Mouse (Mus musculus) thymus, postnatal 36 days (tissue): Measurements from ENCODE around the gene Unc45b.
A peak's percentile ranks its signal among the peaks of the same experiment; 100 is the strongest.

Experiments
- DNase-seq, 2 experiments: peaks; one replicate each; pipeline ENCODE4 v3.0.0; 2022; ENCODE audit warnings: mixed read lengths in 2 of 2

The Unc45b gene

GRCm38 (mm10) chr11:82910250-82910649, at the start of gene Unc45b:
TSS of gene Unc45b (plus strand) at chr11:82910550.
- DNase-seq: no peak

DNA sequence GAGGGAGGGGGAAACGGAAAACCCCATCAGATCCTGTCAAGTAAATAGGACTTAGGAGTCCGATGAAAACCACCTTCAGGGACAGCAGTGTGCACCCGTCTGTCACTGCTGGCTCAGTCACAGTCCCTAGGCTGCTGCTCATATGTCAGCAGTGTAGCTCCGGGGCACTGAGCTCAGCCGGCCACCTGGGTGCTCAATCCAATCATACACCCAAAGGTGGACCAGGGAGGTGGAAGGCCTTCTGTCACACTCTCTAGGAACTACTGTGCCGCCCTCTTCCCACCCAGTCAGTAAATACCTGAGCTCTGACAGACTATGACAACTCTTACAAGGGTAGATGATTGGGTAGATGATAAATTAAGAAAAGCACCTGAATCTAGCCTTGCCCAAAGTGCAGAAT, 49.6 kb upstream of the Unc45b start:
- no peak for DNase-seq

DNA sequence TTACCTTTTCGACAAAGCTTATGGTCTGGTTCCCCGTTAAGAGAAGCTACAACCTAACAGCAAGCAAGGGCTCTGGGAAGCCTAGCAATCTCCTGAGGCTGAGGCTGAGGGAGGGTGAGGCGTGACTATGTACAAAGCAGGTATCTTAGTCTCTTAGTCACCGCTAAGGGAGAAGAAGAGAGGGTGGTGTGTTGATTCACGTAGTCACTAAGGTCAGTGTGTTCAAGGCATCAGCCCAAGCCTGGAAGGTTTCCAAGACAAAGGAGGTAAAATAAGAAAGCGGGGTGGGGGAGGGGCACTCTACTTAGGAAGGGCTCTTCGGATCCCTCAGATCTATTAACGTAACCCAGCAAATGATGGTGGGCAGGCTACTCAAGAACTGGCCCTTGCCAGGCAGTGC, 48.8 kb upstream of the Unc45b start:
- no peak for DNase-seq

GRCm38 (mm10) chr11:82862638-82863037, 47.7 kb upstream of the Unc45b start:
- no peak for DNase-seq

DNA sequence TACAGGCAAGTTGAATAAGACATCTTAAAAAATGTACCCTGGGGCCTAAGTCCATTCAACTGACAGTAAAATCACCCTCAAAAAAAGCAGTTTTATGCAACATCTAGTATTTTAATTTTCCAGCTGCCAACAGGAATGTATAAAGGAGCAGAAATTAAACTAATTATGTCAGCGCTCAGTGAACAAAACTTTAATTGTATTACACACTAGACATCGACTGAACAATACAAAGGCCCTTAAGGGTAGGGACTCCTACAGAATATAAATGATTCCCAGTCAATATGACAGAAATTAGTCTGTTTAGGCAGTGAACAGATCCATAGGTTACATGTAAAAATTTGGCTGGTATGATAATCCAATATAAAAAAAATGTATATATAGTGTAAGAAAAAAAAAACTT, 47.3 kb upstream of the Unc45b start:
- DNase-seq: no peak

DNA sequence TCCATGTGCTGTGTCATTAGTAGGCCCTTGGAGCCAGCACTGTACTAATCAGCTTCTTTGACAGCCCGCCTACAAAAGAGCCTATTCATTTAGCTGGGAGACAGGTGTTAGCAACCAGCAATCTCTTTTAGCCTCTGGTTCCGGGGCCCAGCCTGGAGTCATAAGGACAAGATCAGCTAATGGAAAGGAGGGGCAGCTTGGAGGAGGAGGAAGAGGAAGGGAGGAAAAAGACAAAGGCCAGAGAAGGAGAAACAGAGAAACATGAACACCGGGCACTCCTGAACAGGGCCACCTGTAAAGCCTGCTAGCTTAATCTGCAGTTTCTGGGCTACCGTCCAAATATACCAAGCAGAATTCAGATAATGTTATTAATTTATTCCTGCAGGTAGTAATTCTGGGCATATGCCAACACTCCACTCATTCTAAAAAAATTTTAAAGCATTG, 46.8 kb upstream of the Unc45b start:
- no peak for DNase-seq

- DNase-seq: no peak
Observed at GRCm38 (mm10) chr11:82865957-82866356, 44.4 kb upstream of the Unc45b start.

DNA sequence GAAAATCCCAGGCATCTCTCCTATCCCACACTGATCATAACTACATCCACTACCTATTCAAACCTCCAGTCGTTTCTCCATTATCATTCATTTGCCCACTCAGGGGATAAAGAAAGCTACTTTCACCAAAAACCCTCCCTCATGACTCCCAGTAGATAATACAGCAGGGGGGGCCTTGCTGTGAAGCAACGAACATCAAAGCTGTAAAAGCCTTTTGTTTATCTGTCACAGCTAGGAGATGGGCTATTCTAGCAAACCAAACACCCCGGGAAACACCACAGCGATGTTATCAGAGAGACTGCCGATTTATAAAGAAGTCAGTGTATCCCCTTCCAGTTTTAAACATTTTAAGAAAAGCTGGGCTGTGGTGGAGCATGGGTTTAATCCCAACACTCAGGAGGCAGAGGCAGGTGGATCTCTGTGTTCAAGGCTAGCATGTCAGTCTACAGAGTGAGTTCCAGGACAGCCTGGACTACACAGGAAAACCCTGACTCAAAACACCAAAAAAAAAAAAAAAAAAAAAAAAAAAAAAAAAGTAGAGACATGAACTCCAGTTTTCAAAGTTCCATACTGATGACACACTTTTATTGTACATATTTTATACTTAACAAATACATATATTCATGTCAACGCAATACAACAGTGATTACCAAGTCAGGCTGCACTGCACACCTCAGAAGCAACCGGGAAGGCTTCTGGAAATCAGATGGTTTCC, 43.3 kb upstream of the Unc45b start:
- no peak for DNase-seq

- no peak for DNase-seq
Observed at GRCm38 (mm10) chr11:82867956-82868355, 42.4 kb upstream of the Unc45b start.

DNA sequence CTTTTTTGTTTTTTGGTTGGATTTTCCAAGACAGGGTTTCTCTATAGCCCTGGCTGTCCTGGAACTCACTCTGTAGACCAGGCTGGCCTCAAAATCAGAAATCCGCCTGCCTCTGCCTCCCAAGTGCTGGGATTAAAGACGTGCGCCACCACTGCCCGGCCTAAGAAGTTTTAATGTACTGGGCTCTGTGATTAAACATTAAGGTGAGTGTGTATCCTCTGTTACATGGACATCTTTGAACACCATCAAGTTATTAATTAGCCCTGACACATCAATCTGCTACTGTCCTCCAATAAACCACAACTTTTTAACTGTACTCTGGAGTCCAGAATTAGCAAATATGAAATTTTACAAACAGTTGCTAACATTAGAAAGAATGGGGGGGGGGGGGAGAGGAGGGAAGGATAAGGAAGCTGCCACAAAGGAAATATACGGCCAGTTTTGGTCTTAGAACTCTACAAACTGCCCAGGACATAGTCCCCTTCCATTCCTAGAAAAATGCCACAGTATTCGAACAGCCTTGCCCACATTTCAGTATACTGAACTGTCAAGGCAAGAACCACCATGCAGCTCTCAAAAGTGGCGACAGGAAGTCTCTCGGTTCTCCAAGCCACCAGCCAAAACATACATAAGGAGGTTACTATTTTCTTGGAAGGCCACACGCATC, 40.7 kb upstream of the Unc45b start:
- DNase-seq: no peak

- peak; percentile 12 to 42 for DNase-seq
Observed at GRCm38 (mm10) chr11:82870173-82871030, 39.9 kb upstream of the Unc45b start.

DNA sequence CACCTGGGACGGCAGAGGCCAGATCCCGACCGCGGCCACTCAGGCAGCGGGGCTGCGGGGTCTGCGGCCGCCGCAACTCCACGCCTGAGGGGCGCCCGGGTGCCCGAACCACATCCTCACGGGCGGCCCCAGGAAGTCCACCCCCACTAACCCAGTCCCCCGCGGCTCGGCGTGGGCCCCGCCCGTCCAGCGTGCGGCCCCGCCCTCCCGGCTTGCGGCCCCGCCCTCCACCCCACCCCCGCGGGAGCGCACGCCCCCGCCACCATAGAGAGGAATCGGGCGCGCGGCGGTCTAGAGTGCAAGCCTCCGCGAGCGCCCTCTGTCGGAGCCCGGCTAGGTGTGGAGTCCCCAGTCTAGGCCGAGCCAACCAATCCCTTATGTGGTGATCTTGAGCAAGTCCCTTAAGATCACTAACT, 39.3 kb upstream of the Unc45b start, which contains the start of gene Rffl:
TSS of gene Rffl (minus strand) at position 180 of the 416 bp plus-strand sequence.
- peak; percentile 93 to 94 for DNase-seq

- DNase-seq: no peak
Observed at GRCm38 (mm10) chr11:82874924-82875323, 35.4 kb upstream of the Unc45b start.

- DNase-seq: no peak
Observed at GRCm38 (mm10) chr11:82875631-82876030, 34.7 kb upstream of the Unc45b start.

GRCm38 (mm10) chr11:82877726-82878344, 32.5 kb upstream of the Unc45b start:
- DNase-seq: no peak

GRCm38 (mm10) chr11:82883180-82883579, 27.2 kb upstream of the Unc45b start:
- DNase-seq: no peak

DNA sequence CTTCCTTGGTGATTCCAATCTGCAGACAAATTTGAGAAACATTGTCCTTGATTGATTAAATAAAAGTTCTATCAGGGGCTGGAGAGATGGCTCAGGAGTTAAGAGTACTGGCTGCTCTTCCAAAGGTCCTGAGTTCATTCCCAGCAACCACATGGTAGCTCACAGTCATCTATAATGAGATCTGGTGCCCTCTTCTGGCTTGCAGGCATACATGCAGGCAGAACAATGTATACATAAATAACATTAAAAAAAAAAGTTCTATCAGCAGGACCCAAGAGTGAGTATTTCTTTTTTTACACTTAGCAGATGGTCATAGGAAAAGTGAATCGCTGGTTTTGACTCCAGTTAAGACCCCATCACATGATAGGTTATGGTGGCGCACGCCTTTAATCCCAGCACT, 23.8 kb upstream of the Unc45b start:
- no peak for DNase-seq

DNA sequence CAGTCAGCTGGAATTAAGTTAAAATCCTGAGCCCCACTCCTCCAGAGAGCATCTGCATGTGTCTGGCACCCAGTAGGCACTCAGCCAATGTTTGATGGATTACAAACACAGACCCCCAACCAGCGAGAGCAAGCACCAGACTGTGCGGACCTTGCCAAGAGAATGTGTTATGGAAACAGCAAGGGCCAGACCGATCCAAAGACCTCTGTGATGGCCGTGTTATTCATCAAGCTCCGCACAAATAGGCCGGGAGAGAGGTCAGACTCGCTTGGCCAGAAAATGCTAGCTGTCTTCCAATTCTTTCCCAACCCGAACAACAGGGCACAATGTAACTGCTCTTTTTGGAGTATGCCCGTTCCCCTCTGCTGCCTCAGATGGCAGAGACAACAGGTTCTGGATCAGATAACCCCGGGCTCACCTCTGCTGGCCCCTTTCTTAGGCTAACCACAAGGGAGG, 21.8 kb upstream of the Unc45b start:
- no peak for DNase-seq

GRCm38 (mm10) chr11:82889524-82890341, 20.6 kb upstream of the Unc45b start:
- DNase-seq: peak in 1 of 2 experiments; percentile 48

- peak; percentile 94 to 96 for DNase-seq
Observed at GRCm38 (mm10) chr11:82890342-82890762, 20.0 kb upstream of the Unc45b start, which contains the start of gene Rad51d. TSS of gene Rad51d (minus strand) at chr11:82890614.

- DNase-seq: peak; percentile 52 to 74
Observed at GRCm38 (mm10) chr11:82891936-82892335, 18.4 kb upstream of the Unc45b start, which contains the start of gene Fndc8. TSS of gene Fndc8 (plus strand) at chr11:82892124.

- no peak for DNase-seq
Observed at GRCm38 (mm10) chr11:82897478-82897877, 12.9 kb upstream of the Unc45b start.
